Mouse (Mus musculus) heart, postnatal 0 days (tissue): ENCODE data around the gene Smc5. TPM values are rescaled to one million over a fixed set of nuclear protein-coding genes. Genes with fewer than 3 reads are reported as not detected.

Source experiments
- ATAC-seq: fragments of 200-750 bp; cut with Nextera tagmentation; 2 replicates; pipeline ENCODE4 v1.8.0; 2017; ENCODE audit warnings: low read depth, moderate number of reproducible peaks, moderate library complexity; ENCODE audit not compliant: insufficient read depth
- DNase-seq: peaks from one replicate; pipeline ENCODE4 v3.0.0-alpha.2; 2016; ENCODE audit warnings: low spot score
- H3K27ac ChIP-seq: fragments of 300-500 bp; sonication (generic); 2 replicates; pipeline ENCODE4 v1.5.1; 2014; ENCODE audit warnings: low read depth, mild to moderate bottlenecking
- H3K27me3 ChIP-seq: fragments of 300-500 bp; sonication (generic); 2 replicates; pipeline ENCODE4 v1.6.1; 2014; ENCODE audit warnings: low read length, mixed read lengths; ENCODE audit not compliant: control insufficient read depth, insufficient read depth
- H3K36me3 ChIP-seq: fragments of 300-500 bp; sonication (generic); replicated peaks from 2 replicates; pipeline ENCODE4 v1.6.1; 2014; ENCODE audit warnings: low read length, mixed read lengths; ENCODE audit not compliant: control insufficient read depth, insufficient read depth
- H3K4me1 ChIP-seq: fragments of 300-500 bp; sonication (generic); 2 replicates; pipeline ENCODE4 v1.6.1; 2014; ENCODE audit warnings: antibody characterized with exemption; ENCODE audit not compliant: control insufficient read depth, insufficient read depth
- H3K4me2 ChIP-seq: fragments of 300-500 bp; sonication (generic); 2 replicates; pipeline ENCODE4 v1.6.1; 2014; ENCODE audit warnings: low read depth, mild to moderate bottlenecking, low read length, moderate library complexity
- H3K4me3 ChIP-seq: fragments of 300-500 bp; sonication (generic); 2 replicates; pipeline ENCODE4 v1.5.1; 2014; ENCODE audit warnings: low read depth, low read length
- H3K9ac ChIP-seq: fragments of 300-500 bp; sonication (generic); replicated peaks from 2 replicates; pipeline ENCODE4 v1.6.1; 2014; ENCODE audit warnings: low read depth, low read length, mixed read lengths
- H3K9me3 ChIP-seq: fragments of 300-500 bp; sonication (generic); replicated peaks from 2 replicates; pipeline ENCODE4 v1.6.1; 2016; ENCODE audit warnings: low read length; ENCODE audit not compliant: control insufficient read depth
- CTCF ChIP-seq: IDR thresholded peaks from 2 replicates; pipeline ENCODE4 v1.5.1; 2016; ENCODE audit warnings: antibody characterized with exemption, control low read depth, low read depth
- EP300 ChIP-seq: IDR thresholded peaks from 2 replicates; pipeline ENCODE4 v1.6.1; 2016; ENCODE audit warnings: antibody characterized with exemption, low read depth
- WGBS: fragments of 180-500 bp; shearing (Covaris S2); extraction: QIAGEN DNeasy Blood & Tissue Kit; methylation state at CpG from one replicate; pipeline ENCODE4 v1.1.7; 2014; 5-methylcytosine and 5-hydroxymethylcytosine counted together
- polyA plus RNA-seq: library from polyadenylated mRNA; unstranded; fragments of >200 nt; fragmentation: Nextera tagmentation; extraction: Ambion mirVana; gene quantifications from 2 replicates; pipeline ENCODE4 v1.2.1, GENCODE M21; 2015
- total RNA-seq: library from RNA; depleted of rRNA; stranded (reverse); fragments of >200 nt; gene quantifications from 2 replicates; pipeline ENCODE4 v1.2.3, GENCODE M21; 2014; ENCODE audit warnings: low replicate concordance

The Smc5 gene
- total and polyA plus RNA-seq, 2 experiments from 2014 or later: 9.8 to 13.6 TPM

DNA sequence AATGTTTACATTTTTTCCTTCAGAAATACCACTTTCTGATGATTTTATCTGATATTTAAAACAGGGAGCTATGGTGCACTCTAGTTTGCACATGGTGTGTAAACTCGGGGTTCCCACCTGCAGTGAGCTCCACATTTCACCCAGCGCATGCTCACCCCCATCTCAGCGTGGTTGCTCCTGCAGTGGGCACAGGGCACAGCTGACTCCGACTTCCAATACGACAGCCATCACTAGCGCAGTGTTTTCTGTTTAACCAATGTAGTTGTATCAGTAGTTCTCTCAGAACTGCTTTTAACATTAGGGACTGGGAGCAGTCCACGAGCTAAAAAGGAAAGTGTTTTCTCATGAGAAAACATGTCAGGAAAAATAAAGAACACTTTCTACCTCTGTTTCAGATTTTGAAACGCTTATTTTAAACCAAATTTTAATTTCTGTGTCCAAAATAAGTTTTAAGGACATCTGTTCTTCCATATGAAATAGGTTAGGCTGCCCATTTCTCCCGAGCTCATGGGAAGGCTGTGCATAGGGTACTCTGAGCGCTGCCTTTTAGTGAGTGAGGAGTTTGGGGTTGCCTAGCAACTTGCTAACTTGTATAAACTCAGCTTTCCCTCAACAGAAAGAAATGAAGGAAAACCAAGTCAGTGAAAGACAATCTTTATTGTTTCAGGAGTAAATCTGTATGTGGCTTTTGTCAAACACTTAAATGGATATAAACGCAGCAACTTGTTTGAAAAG, 107.0 kb downstream of the Smc5 start:
- Histone ChIP-seq H3K9me3 (no peaks in the 10 kb centered on the region), H3K4me3 (no peak overlapping the region), H3K36me3 (peaks cover 21% of the 10 kb centered on the region), H3K4me2 (no peak overlapping the region), H3K27ac (no peak overlapping the region), H3K4me1 (peaks cover 13% of the 10 kb centered on the region; the same call in 1 of the 2 replicates), H3K9ac (no peak overlapping the region), H3K27me3 (no peaks in the 10 kb centered on the region)
- ATAC-seq (no peak), DNase-seq (no peak)
- TF ChIP-seq EP300 (no peak), CTCF (no peak)
- 82% methylated on average over 11 of the region's 11 CpGs for WGBS

DNA sequence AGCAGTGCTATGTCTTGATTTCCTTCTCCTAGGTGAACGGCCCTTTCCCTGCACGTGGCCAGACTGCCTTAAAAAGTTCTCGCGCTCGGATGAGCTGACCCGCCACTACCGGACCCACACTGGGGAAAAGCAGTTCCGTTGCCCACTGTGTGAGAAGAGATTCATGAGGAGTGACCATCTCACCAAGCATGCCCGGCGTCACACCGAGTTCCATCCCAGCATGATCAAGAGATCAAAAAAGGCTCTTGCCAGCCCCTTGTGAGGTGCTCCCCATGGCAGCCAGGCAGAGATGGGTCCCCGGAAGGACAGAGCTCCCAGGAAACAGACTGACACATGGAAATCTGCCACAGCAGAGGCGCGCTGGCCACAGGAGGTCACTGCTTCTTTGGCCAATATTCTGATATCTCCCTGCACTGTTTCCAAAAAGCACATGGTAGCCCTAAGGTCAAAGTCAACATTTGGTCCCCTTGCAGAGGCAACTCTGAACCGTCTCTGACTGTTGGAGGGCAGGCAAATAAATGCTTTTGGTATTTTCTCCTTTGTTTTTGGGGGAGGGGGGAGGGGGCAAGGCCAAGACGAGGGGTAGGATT, 109.0 kb downstream of the Smc5 start:
- ATAC-seq: no peak
- H3K36me3 ChIP-seq: peaks cover 21% of the 10 kb centered on the region

DNA sequence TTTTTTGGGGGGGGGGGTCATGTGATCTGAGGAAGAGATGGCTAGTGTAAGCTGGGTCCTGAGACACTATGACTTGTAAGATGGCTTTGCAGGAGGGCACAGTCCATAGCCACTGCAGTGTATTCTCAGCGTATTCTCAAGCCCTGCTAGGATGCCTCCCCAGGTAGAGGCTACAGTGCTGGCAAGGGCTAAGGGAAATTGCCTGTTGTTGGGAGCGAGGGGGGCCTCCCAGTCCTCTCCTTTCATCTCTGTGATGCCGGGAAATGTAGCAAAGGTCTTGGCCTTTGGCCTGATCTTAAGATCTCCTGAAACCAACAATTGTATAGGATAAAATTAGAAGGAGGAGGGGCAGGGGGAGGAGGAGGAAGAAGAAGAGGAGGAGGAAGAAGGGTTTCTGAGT, 110.3 kb downstream of the Smc5 start:
- H3K9ac ChIP-seq: no peak overlapping the region
- H3K4me2 ChIP-seq: no peak overlapping the region
- WGBS: 65% methylated on average over 3 of the region's 3 CpGs
- peaks cover 21% of the 10 kb centered on the region for H3K36me3 ChIP-seq
- no peaks in the 10 kb centered on the region for H3K27me3 ChIP-seq
- no peaks in the 10 kb centered on the region for H3K9me3 ChIP-seq
- ATAC-seq (0 out of 2 replicates have a peak, but pooled peaks have one; percentile 27), DNase-seq (no peak)
- no peak overlapping the region for H3K4me3 ChIP-seq
- no peak for TF ChIP-seq EP300
- TF ChIP-seq CTCF: no peak
- peaks cover 13% of the 10 kb centered on the region; the same call in 1 of the 2 replicates for H3K4me1 ChIP-seq
- H3K27ac ChIP-seq: no peak overlapping the region

More for the DNA sequence above, 109.0 kb downstream of the Smc5 start:
- Histone ChIP-seq H3K9me3 (no peaks in the 10 kb centered on the region), H3K27me3 (no peaks in the 10 kb centered on the region), H3K4me1 (peaks cover 13% of the 10 kb centered on the region; the same call in 1 of the 2 replicates), H3K9ac (no peak overlapping the region), H3K4me2 (no peak overlapping the region), H3K27ac (no peak overlapping the region), H3K4me3 (no peak overlapping the region)
- no peak for DNase-seq
- WGBS: 92% methylated on average over 16 of the region's 16 CpGs
- TF ChIP-seq EP300 (no peak), CTCF (no peak)

DNA sequence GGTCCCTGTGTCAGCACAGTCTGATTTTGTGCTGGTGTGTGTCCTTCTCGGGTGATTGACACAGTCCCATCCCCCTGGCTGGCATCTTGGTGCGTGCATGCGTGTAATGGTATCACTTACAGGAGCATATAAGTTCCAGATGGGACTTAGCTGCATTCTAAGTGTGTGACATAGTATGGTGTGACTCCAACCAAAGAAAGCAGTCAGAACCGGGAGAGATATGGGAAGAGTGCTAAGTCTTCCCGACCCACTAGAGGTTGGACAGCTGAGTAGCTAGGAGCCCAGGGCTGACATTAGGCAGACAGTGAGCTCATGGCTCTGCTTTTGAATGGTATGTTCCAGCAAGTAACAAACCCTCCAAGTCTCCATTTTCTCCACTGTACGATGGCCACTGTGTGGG, 110.8 kb downstream of the Smc5 start:
- WGBS: 46% methylated on average over 6 of the region's 6 CpGs
- ATAC-seq (peak; percentile 20; the same call in 1 of the 2 replicates), DNase-seq (no peak)
- TF ChIP-seq CTCF (no peak), EP300 (no peak)
- no peak overlapping the region for H3K4me3 ChIP-seq
- H3K9ac ChIP-seq: no peak overlapping the region
- H3K27ac ChIP-seq: no peak overlapping the region
- H3K4me2 ChIP-seq: no peak overlapping the region
- H3K9me3 ChIP-seq: no peaks in the 10 kb centered on the region
- H3K36me3 ChIP-seq: peaks cover 16% of the 10 kb centered on the region
- H3K4me1 ChIP-seq: peaks cover 13% of the 10 kb centered on the region; the same call in 1 of the 2 replicates
- H3K27me3 ChIP-seq: no peaks in the 10 kb centered on the region

DNA sequence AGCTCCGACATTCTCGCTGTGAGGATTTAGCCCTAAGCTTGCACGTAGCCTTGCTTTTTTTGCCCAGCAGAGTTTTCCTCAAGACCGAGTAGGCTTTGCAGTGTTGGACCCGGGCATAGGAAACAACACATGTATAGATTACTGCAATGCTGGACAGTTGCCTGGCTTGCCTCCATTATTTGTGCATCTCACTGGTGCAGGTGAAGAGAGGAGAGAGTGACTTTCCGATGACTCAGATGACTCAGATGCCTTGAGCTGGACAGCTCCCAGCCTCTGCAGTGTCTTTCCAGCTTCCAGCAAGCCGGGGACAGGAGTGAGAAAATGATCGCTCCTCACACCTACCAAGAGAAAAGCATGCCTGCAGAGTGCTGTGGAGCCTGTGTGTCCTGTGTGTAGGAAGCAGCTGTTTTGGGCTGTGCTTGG, 111.3 kb downstream of the Smc5 start:
- 14% methylated on average over 8 of the region's 8 CpGs for WGBS
- Histone ChIP-seq H3K27me3 (no peaks in the 10 kb centered on the region), H3K9ac (no peak overlapping the region), H3K4me2 (0 out of 2 replicates have a peak overlapping the region, but pooled peaks have one; percentile 9), H3K9me3 (no peaks in the 10 kb centered on the region), H3K4me3 (no peak overlapping the region), H3K4me1 (peaks cover 13% of the 10 kb centered on the region; the same call in 1 of the 2 replicates), H3K36me3 (peaks cover 16% of the 10 kb centered on the region), H3K27ac (no peak overlapping the region)
- peak; percentile 28 for DNase-seq
- no peak for TF ChIP-seq EP300
- no peak for TF ChIP-seq CTCF
- ATAC-seq: peak; percentile 36; the same call in 1 of the 2 replicates
